Mouse (Mus musculus) intestine, embryonic 15.5 days (tissue): ENCODE measurements at regions not wholly inside any gene's neighbourhood (a gene's known extent, or its start where the extent isn't known, plus 50 kb on each side); places are given as distances from the start of the nearest gene placed in this dataset.

Source experiments
- ATAC-seq: fragments of 200-750 bp; cut with Nextera tagmentation; 2 replicates; pipeline ENCODE4 v1.8.0; 2017; ENCODE audit warnings: moderate TSS enrichment, moderate library complexity
- H3K27ac ChIP-seq: fragments of 300-500 bp; sonication (generic); 2 replicates; pipeline ENCODE4 v1.5.1; 2015; ENCODE audit warnings: mild to moderate bottlenecking, inconsistent platforms
- H3K27me3 ChIP-seq: fragments of 300-500 bp; sonication (generic); replicated peaks from 2 replicates; pipeline ENCODE4 v1.6.1; 2015; ENCODE audit warnings: inconsistent platforms
- H3K36me3 ChIP-seq: fragments of 300-500 bp; sonication (generic); 2 replicates; pipeline ENCODE4 v1.6.1; 2015; ENCODE audit warnings: inconsistent platforms
- H3K4me1 ChIP-seq: fragments of 300-500 bp; sonication (generic); replicated peaks from 2 replicates; pipeline ENCODE4 v1.6.1; 2015; ENCODE audit warnings: inconsistent platforms
- H3K4me2 ChIP-seq: fragments of 300-500 bp; sonication (generic); replicated peaks from 2 replicates; pipeline ENCODE4 v1.6.1; 2015; ENCODE audit warnings: mild to moderate bottlenecking, inconsistent platforms
- H3K4me3 ChIP-seq: fragments of 300-500 bp; sonication (generic); replicated peaks from 2 replicates; pipeline ENCODE4 v1.5.1; 2015; ENCODE audit warnings: inconsistent platforms
- H3K9ac ChIP-seq: fragments of 300-500 bp; sonication (generic); 2 replicates; pipeline ENCODE4 v1.6.1; 2015; ENCODE audit warnings: inconsistent platforms
- H3K9me3 ChIP-seq: fragments of 300-500 bp; sonication (generic); 2 replicates; pipeline ENCODE4 v1.6.1; 2016; ENCODE audit warnings: inconsistent platforms
- WGBS: fragments of 180-500 bp; shearing (Covaris S2); methylation state at CpG from one replicate; pipeline ENCODE4 v1.1.7; 2015; 5-methylcytosine and 5-hydroxymethylcytosine counted together

DNA sequence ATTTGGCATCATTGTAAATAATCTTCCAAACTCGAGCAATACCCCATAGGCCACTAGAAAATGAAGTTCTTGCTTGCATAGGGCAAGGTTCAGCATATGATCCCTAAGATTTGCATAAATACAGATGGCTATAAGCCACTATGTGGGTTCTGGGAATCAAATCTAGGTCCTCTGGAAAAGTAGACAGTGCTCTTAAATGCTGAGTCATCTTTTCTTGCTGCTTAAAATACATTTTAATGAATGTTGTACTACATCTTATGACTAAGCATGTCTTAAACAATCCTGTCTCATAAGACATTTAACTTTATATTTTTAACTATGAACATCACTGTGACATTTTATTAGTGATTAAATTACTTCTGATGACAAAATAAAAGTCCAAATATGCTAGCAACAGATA, 448.6 kb upstream of the Gm9747 start:
- 60% methylated on average over 1 of the region's 1 CpGs for WGBS
- H3K4me1 ChIP-seq: no peaks in the 10 kb centered on the region
- H3K4me2 ChIP-seq: no peak overlapping the region

DNA sequence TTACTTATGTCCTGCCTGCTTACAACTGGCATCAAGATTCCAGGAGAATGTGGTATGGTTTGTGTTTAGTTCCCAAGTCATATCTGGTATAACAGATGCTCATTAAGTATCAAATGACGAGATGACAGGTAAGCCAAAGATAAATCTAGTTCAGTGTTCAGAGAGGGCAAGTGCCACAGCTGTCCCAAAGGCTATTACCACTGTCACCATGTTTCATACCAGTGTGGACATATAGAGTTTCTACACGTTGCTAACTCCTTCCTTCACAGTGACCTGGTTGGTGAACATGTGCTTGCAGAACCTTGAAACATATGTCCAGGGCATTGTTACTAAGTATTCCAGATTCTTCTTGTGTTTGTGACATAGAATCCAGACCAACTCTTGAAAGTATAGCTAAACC, 438.1 kb upstream of the Gm9747 start:
- H3K27me3 ChIP-seq: no peaks in the 10 kb centered on the region
- no peak overlapping the region for H3K4me3 ChIP-seq
- ATAC-seq: no peak
- H3K4me1 ChIP-seq: no peaks in the 10 kb centered on the region
- no peaks in the 10 kb centered on the region for H3K36me3 ChIP-seq
- H3K27ac ChIP-seq: no peak overlapping the region
- 77% methylated on average over 2 of the region's 2 CpGs for WGBS
- no peak overlapping the region for H3K9ac ChIP-seq
- H3K9me3 ChIP-seq: no peaks in the 10 kb centered on the region
- no peak overlapping the region for H3K4me2 ChIP-seq

More for the DNA sequence above, 448.6 kb upstream of the Gm9747 start:
- no peaks in the 10 kb centered on the region for H3K36me3 ChIP-seq
- no peaks in the 10 kb centered on the region for H3K9me3 ChIP-seq
- no peaks in the 10 kb centered on the region for H3K27me3 ChIP-seq
- no peak overlapping the region for H3K9ac ChIP-seq
- ATAC-seq: no peak
- H3K4me3 ChIP-seq: no peak overlapping the region
- no peak overlapping the region for H3K27ac ChIP-seq

DNA sequence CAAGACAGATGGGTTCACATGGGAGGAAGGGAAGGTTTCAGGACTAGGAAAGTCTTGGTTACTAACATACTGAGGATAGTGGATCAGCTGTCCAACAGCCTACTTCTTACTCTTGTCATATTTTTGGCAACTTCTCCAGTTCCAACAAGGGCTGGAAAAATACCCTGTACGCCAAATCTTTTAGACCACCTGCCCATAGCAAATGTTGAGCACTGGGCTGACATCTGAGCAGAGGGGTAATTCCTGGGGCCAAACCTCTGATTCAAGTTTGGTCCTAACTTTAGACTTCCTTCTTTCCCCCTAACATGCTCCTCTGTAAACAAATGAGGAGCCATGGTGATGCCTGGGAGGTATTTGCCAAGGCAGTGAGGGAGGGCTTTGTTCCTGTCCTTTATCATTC, 437.5 kb upstream of the Gm9747 start:
- no peak for ATAC-seq
- H3K9ac ChIP-seq: no peak overlapping the region
- H3K36me3 ChIP-seq: no peaks in the 10 kb centered on the region
- H3K9me3 ChIP-seq: no peaks in the 10 kb centered on the region
- H3K4me3 ChIP-seq: no peak overlapping the region
- no peaks in the 10 kb centered on the region for H3K27me3 ChIP-seq
- no peak overlapping the region for H3K4me2 ChIP-seq
- WGBS: 88% methylated on average over 1 of the region's 1 CpGs
- no peaks in the 10 kb centered on the region for H3K4me1 ChIP-seq
- H3K27ac ChIP-seq: no peak overlapping the region

DNA sequence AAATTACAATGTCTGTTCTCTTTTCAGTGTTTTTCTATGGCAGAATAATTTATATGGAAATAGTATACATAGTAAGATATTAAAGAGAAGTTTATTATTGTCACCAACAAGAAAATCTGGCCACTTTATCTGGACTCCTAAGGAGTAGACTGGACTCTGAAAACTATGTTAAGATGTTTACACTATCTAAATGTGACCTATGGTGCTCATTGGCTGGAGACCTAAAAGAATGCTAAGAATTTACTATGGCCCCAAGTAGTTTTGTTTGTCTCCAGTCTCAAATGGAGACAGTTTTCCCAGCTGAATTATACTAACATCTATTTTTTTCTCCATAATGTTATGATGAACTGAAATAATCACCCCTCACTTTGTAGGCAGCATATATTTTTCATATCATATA, 421.3 kb upstream of the Gm9747 start:
- no peaks in the 10 kb centered on the region for H3K4me1 ChIP-seq
- no peak overlapping the region for H3K4me3 ChIP-seq
- no peak overlapping the region for H3K9ac ChIP-seq
- no peak for ATAC-seq
- no peak overlapping the region for H3K4me2 ChIP-seq
- no peaks in the 10 kb centered on the region for H3K27me3 ChIP-seq
- H3K9me3 ChIP-seq: no peaks in the 10 kb centered on the region
- no peak overlapping the region for H3K27ac ChIP-seq
- no peaks in the 10 kb centered on the region for H3K36me3 ChIP-seq

DNA sequence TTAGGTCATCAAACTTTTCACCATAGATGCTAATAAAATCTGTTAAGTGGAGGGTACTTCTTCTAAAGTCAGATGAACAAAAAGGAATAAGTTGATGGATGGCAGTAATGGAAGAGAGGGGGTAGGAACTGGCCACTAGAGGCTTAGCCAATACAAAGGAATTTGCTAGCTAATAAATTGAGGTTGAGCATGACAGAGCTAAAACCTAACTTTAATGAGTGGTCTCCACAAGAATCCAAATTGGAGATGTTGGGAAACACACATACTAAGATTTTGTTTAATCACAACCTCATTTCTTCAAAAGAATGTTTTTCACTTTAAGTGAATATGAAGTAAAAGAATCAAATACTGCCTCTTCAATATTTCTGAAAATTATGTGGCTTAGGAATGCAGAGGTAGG, 414.0 kb upstream of the Gm9747 start:
- ATAC-seq: no peak
- no peaks in the 10 kb centered on the region for H3K27me3 ChIP-seq
- H3K4me1 ChIP-seq: no peaks in the 10 kb centered on the region
- no peak overlapping the region for H3K9ac ChIP-seq
- H3K9me3 ChIP-seq: no peaks in the 10 kb centered on the region
- H3K4me2 ChIP-seq: no peak overlapping the region
- no peak overlapping the region for H3K27ac ChIP-seq
- H3K36me3 ChIP-seq: no peaks in the 10 kb centered on the region
- H3K4me3 ChIP-seq: no peak overlapping the region

DNA sequence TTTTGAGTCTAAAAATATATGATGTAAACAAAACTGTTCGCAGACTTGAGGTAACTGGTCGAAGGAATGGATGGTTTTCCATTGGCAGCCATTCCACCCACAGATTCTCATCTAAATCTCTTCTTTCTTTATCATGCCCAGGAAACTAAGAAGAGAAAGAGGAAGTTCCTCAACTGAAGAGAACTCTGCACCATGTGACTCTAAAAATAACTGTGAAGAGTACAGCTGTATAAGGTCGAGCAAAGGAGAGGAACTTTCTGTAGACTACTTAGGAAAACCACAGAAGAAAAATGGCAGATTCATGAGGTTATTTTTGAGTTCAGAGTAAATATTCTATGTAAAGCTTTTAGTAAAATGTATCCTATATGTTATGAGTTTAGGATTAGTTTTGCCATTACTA, 390.9 kb upstream of the Gm9747 start:
- H3K4me2 ChIP-seq: no peak overlapping the region
- no peak overlapping the region for H3K27ac ChIP-seq
- H3K4me1 ChIP-seq: no peaks in the 10 kb centered on the region
- no peaks in the 10 kb centered on the region for H3K27me3 ChIP-seq
- no peaks in the 10 kb centered on the region for H3K36me3 ChIP-seq
- ATAC-seq: no peak
- H3K9ac ChIP-seq: no peak overlapping the region
- H3K9me3 ChIP-seq: no peaks in the 10 kb centered on the region
- 79% methylated on average over 3 of the region's 3 CpGs for WGBS
- no peak overlapping the region for H3K4me3 ChIP-seq

DNA sequence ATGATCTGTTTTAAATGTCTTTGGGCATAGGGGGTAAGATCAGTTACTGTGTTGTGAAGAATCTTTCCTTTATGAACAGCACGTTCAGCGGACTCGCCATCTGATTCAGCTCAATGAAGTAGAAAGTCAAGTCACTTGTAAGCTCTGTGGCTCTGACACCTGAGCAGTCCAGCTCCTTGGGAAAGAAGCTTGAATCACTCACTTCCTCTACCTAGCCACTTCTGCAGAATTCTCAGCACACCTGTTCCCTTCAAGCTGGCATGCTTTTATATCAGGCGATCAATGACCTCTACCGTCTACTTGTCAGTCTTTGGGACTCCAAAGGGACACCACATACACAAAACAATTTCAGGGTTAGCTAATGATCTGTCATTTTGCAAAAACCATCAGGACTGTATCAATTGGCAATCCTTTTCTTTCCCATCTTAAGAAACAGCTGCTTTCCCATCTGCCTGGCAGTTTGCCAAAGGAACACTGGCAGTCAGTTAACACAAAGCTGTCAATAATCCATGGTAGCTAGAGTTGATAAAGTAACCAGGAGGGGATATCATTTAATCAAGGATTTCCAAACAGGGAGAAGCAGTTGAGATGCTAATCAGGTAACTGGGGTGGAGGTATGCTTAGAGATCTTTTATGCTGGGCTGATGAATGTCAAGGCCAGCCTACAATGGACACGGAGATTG, 382.3 kb upstream of the Gm9747 start:
- H3K9ac ChIP-seq: no peak overlapping the region
- H3K36me3 ChIP-seq: no peaks in the 10 kb centered on the region
- no peaks in the 10 kb centered on the region for H3K9me3 ChIP-seq
- H3K27me3 ChIP-seq: no peaks in the 10 kb centered on the region
- no peak overlapping the region for H3K4me3 ChIP-seq
- ATAC-seq: no peak
- H3K27ac ChIP-seq: no peak overlapping the region
- 87% methylated on average over 6 of the region's 6 CpGs for WGBS
- no peaks in the 10 kb centered on the region for H3K4me1 ChIP-seq
- H3K4me2 ChIP-seq: no peak overlapping the region

DNA sequence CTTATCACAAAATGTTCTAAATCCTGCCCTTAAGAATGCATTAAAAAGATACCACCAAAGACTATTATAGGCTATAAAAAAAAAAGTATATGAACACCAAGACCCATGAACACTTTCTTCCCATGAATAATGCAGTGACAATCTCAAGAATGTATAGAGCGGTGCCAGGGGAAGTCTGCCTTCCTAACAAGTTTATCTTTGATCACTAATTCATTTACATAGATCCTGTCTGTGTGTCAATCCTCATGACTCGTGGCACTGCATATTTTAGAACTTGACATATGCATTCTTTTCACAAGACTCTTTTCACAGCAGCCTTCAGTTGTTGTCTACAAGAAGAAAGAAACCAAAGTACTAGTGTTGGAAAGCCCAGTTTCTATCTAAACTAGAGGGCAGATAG, 373.4 kb upstream of the Gm9747 start:
- no peak overlapping the region for H3K4me3 ChIP-seq

DNA sequence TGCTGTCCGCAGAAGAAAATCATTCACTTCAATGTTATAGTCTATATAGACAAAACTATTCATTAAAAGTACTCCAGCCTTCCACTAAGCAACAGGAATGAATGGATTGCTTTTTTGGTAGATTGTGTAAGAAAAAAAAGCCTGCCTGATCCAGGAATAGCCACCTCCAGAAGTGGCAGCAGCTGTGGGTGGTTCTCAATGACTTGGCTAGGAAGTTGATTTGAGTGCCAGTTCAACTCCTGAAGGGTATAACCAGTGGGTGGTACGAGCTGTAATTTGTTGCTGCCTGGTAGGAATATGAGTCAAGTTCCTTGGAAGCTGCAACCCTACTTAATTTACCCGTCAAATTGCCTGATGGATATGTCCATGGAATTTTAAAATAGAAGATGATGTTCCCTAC, 368.3 kb upstream of the Gm9747 start:
- no peaks in the 10 kb centered on the region for H3K9me3 ChIP-seq
- H3K27me3 ChIP-seq: no peaks in the 10 kb centered on the region
- H3K9ac ChIP-seq: no peak overlapping the region
- WGBS: 88% methylated on average over 3 of the region's 3 CpGs
- no peaks in the 10 kb centered on the region for H3K4me1 ChIP-seq
- no peak for ATAC-seq
- no peaks in the 10 kb centered on the region for H3K36me3 ChIP-seq
- H3K27ac ChIP-seq: no peak overlapping the region
- H3K4me3 ChIP-seq: no peak overlapping the region
- H3K4me2 ChIP-seq: no peak overlapping the region

More for the DNA sequence above, 373.4 kb upstream of the Gm9747 start:
- ATAC-seq: no peak
- Histone ChIP-seq H3K27me3 (no peaks in the 10 kb centered on the region), H3K27ac (no peak overlapping the region), H3K9ac (no peak overlapping the region), H3K36me3 (no peaks in the 10 kb centered on the region), H3K4me1 (no peaks in the 10 kb centered on the region), H3K4me2 (no peak overlapping the region), H3K9me3 (no peaks in the 10 kb centered on the region)
- 62% methylated on average over 2 of the region's 2 CpGs for WGBS

DNA sequence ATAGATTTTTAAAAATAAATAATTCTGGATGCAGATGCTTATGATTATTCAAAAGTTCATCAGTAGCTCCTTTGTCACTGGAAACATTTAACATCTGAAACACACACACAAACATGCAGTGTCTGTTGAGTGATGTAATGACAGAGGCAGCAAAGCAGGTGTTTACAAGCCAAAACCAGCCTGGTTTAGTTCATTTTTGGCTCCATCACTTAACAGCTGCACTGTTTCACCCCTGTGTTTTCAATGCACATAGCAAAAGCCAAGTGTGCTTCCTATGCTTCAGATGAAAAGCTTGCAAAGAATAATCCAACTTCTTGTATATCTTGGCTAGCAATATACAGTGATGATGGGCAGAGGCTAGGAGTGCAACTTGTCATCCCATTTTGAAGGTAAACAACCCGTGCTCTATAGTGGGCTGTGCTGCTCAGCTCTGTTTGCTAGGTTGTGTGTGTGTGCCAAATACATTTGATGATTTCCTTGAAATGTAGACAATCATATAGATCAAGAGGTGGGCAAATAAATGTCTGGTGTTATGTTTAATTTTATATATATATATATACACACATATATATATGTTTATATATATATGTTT, 345.9 kb upstream of the Gm9747 start:
- H3K4me1 ChIP-seq: no peaks in the 10 kb centered on the region
- H3K9ac ChIP-seq: no peak overlapping the region
- H3K36me3 ChIP-seq: no peaks in the 10 kb centered on the region
- H3K27ac ChIP-seq: no peak overlapping the region
- H3K4me2 ChIP-seq: no peak overlapping the region
- no peak for ATAC-seq
- no peaks in the 10 kb centered on the region for H3K27me3 ChIP-seq
- 57% methylated on average over 1 of the region's 1 CpGs for WGBS
- no peaks in the 10 kb centered on the region for H3K9me3 ChIP-seq
- H3K4me3 ChIP-seq: no peak overlapping the region

DNA sequence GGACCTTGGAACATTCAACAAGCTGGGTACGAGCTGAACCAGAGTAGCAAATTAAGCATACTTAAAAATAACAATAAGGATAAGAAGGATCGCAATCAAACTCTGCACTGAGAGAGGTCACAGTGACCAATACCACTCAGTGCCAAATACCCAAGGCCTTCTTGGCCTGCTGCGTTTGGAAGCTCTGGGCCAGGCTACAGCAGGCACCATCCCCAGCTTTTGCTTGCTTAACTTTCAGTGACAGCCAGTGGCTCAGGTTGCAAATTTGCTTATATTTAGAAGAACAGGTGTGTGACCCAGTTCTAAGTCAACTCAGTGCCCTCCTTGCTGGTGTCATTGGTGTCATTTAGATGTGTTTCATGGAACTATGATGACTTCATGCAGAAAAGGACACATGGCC, 335.7 kb upstream of the Gm9747 start:
- Histone ChIP-seq H3K4me3 (no peak overlapping the region), H3K4me2 (no peak overlapping the region), H3K27me3 (no peaks in the 10 kb centered on the region), H3K36me3 (no peaks in the 10 kb centered on the region), H3K4me1 (no peaks in the 10 kb centered on the region), H3K9ac (no peak overlapping the region), H3K9me3 (no peaks in the 10 kb centered on the region), H3K27ac (no peak overlapping the region)
- ATAC-seq: no peak
- 85% methylated on average over 3 of the region's 3 CpGs for WGBS

DNA sequence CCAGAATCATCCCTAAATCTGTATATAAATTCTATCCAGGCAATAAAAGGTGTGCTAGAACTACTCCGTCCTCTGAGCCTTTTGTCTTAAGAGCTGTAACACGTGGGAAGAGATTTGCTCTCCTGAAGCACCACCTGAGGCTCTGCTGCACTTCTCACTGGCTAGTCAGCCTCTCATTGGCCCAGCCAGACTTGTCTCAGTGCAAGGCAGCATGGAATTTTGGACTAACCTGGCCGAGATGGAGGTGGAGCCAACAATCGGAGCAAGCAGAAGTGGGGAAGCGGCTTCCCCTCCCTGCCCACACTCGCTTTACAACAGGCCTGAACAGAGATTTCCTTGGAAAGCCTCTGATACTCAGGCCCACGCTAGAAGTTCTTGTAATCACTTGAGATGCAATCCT, 332.1 kb upstream of the Gm9747 start:
- Histone ChIP-seq H3K4me1 (no peaks in the 10 kb centered on the region), H3K9me3 (no peaks in the 10 kb centered on the region), H3K27me3 (no peaks in the 10 kb centered on the region), H3K4me2 (no peak overlapping the region), H3K4me3 (no peak overlapping the region), H3K36me3 (no peaks in the 10 kb centered on the region), H3K9ac (no peak overlapping the region), H3K27ac (no peak overlapping the region)
- 61% methylated on average over 7 of the region's 7 CpGs for WGBS
- no peak for ATAC-seq

DNA sequence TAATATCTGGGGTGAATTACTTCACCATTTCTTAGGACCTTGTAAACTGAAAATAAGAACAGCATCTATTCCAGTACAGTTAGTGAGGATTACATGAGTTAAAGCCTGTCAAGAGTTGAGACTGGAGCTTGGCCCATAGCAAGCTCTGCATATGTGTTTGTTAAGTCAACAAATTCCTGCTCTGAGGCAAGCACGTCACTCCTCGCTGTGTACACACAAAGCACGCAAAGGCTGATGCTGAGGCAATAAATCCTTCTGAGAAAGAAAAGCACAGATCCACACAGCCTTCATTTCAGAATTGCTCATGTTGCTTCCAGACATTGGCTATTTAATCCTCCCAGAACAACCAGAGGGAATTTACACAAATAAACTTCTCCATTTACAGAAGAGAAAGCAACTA, 328.9 kb upstream of the Gm9747 start:
- Histone ChIP-seq H3K4me2 (no peak overlapping the region), H3K9me3 (no peaks in the 10 kb centered on the region), H3K36me3 (no peaks in the 10 kb centered on the region), H3K27ac (no peak overlapping the region), H3K9ac (no peak overlapping the region), H3K4me3 (no peak overlapping the region), H3K27me3 (no peaks in the 10 kb centered on the region), H3K4me1 (no peaks in the 10 kb centered on the region)
- WGBS: 28% methylated on average over 3 of the region's 3 CpGs
- peak; percentile 41; the same call in 1 of the 2 replicates for ATAC-seq
